Mouse (Mus musculus): Measurements from ENCODE around the gene Klk12.

The Klk12 gene

GRCm38 (mm10) chr7:43797333-43797769, 28.7 kb downstream of the Klk12 start, which contains the start of gene Klk8:
Gene Klk8, plus strand, starts transcription at chr7:43797577.
- peak in 1 of 2 experiments; percentile 16 for DNase-seq

GRCm38 (mm10) chr7:43797844-43798462, 29.3 kb downstream of the Klk12 start:
- DNase-seq: no peak

GRCm38 (mm10) chr7:43799876-43800275, 31.2 kb downstream of the Klk12 start:
- DNase-seq: no peak

- no peak for DNase-seq
These were observed 42.3 kb downstream of the Klk12 start, which contains the start of gene Klk7 for GRCm38 (mm10) chr7:43810994-43811393. Gene Klk7, plus strand, starts transcription at chr7:43811294.

- DNase-seq: no peak
These were observed 46.5 kb downstream of the Klk12 start for GRCm38 (mm10) chr7:43815211-43815610.

GRCm38 (mm10) chr7:43816746-43817145, 48.0 kb downstream of the Klk12 start:
- no peak for DNase-seq

- no peak for DNase-seq
These were observed 52.9 kb downstream of the Klk12 start for GRCm38 (mm10) chr7:43821581-43821980.
